Mouse (Mus musculus) layer of hippocampus, postnatal 10 days (tissue): Measurements from ENCODE around the gene Ctsl. TPM values are rescaled to one million over a fixed set of nuclear protein-coding genes. Genes with fewer than 3 reads are reported as not detected.

Source experiments
- DNase-seq, 2 experiments: peaks; one replicate each; pipeline ENCODE4 v3.0.0; 2021; ENCODE audit warnings: low spot score in 2 of 2
- total RNA-seq, 2 experiments: library from RNA; stranded (reverse); gene quantifications; 2 replicates each; pipeline ENCODE4 v1.2.3; 2021

The Ctsl gene
- total RNA-seq, 2 experiments from 2014 or later, result 169 to 194 TPM

- DNase-seq, result no peak
These were observed 4.5 kb upstream of the Ctsl start for GRCm38 (mm10) chr13:64375160-64375559.

- DNase-seq, result peak in 1 of 2 experiments; percentile 22
These were observed 3.0 kb upstream of the Ctsl start for GRCm38 (mm10) chr13:64373695-64374094.

GRCm38 (mm10) chr13:64369805-64370172 is 901 bp downstream of the Ctsl start:
- no peak for DNase-seq

- no peak for DNase-seq
These were observed 2.1 kb downstream of the Ctsl start for GRCm38 (mm10) chr13:64368596-64368995.

GRCm38 (mm10) chr13:64367615-64368014 is 3.1 kb downstream of the Ctsl start:
- DNase-seq, result no peak

- DNase-seq, result no peak
These were observed 5.4 kb downstream of the Ctsl start for GRCm38 (mm10) chr13:64365326-64365725.

GRCm38 (mm10) chr13:64364258-64364657 is 6.4 kb downstream of the Ctsl start:
- no peak for DNase-seq

GRCm38 (mm10) chr13:64362139-64362538 is 8.6 kb downstream of the Ctsl start:
- DNase-seq, result no peak

- no peak for DNase-seq
These were observed 9.7 kb downstream of the Ctsl start for GRCm38 (mm10) chr13:64361020-64361419.

GRCm38 (mm10) chr13:64359702-64360101 is 11.0 kb downstream of the Ctsl start:
- no peak for DNase-seq

- no peak for DNase-seq
These were observed 12.2 kb downstream of the Ctsl start for GRCm38 (mm10) chr13:64358476-64358875.

GRCm38 (mm10) chr13:64357389-64357788 is 13.3 kb downstream of the Ctsl start:
- no peak for DNase-seq

- no peak for DNase-seq
These were observed 21.2 kb downstream of the Ctsl start for GRCm38 (mm10) chr13:64349474-64349873.

- DNase-seq, result peak; percentile 24 to 43
These were observed 26.6 kb downstream of the Ctsl start for GRCm38 (mm10) chr13:64344082-64344501.

GRCm38 (mm10) chr13:64343598-64343997 is 27.1 kb downstream of the Ctsl start:
- DNase-seq, result peak; percentile 9 to 24

- no peak for DNase-seq
These were observed 35.1 kb downstream of the Ctsl start for GRCm38 (mm10) chr13:64335546-64336132.

- no peak for DNase-seq
These were observed 37.6 kb downstream of the Ctsl start for GRCm38 (mm10) chr13:64333102-64333501.

GRCm38 (mm10) chr13:64332321-64332720 is 38.4 kb downstream of the Ctsl start:
- no peak for DNase-seq

- no peak for DNase-seq
These were observed 48.0 kb downstream of the Ctsl start for GRCm38 (mm10) chr13:64322561-64323281.

GRCm38 (mm10) chr13:64320334-64320733 is 50.4 kb downstream of the Ctsl start:
- no peak for DNase-seq

GRCm38 (mm10) chr13:64319782-64320181 is 50.9 kb downstream of the Ctsl start:
- no peak for DNase-seq

GRCm38 (mm10) chr13:64318355-64318754 is 52.3 kb downstream of the Ctsl start:
- peak; percentile 32 to 54 for DNase-seq

GRCm38 (mm10) chr13:64315483-64316050 is 55.1 kb downstream of the Ctsl start:
- DNase-seq, result no peak
